Mouse (Mus musculus) retina, postnatal 1 day (tissue): ENCODE measurements around the gene 1700123K08Rik.
"Not testable (repeated sequence)": the region's sequence is repeated elsewhere in the genome, so short reads cannot be mapped to it uniquely, and the experiment has no call there.

Source experiments
- DNase-seq: peaks from one replicate; pipeline ENCODE4 v3.0.0-alpha.2; 2012

The 1700123K08Rik gene

DNA sequence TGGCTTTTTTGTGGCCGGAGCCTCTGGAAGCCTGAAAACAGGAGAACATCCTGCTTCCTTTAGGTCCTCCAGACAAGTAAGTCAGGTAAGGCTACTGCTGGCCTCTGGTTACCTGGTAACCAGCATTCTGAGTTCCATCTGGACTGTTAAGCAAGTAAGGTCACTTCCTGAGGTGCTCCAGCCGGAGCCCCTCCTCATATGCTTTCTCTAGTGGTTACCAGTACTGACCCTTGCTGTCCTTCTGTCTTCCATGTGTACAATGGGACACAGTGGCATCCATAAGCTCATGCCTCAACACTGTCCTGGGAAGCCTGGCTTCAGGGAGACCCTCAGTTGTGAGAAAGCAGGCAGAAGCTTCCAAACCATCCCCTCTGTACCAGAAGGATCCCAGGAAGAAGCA is at the start of gene 1700123K08Rik:
Gene 1700123K08Rik (minus strand): TSS at position 101 of the 400 bp plus-strand sequence.
- DNase-seq: not testable (repeated sequence)

DNA sequence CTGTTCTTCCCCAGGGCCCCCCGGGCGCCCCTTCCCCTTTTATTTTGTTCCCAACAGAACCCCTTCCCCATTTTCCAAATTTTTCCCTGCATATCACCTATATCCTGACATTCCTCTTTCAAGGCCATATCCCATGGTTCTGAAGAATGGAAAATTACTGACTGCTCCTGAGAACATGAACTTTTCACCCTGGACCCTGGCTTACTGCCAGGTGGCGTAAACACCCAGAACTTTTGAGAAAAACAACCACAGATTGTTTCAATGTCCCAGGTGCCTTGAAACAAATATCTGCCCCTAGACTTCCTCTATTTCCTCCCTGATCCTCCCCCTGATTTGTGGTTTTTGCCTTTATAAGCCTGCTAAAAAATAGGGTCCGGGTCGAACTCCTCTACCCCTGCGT is 22.9 kb upstream of the 1700123K08Rik start:
- DNase-seq: no peak

GRCm38 (mm10) chr5:138571623-138572022 is 7.1 kb upstream of the 1700123K08Rik start:
- peak; percentile 17 for DNase-seq

GRCm38 (mm10) chr5:138552718-138553117 is 11.8 kb downstream of the 1700123K08Rik start:
- DNase-seq: peak; percentile 23

DNA sequence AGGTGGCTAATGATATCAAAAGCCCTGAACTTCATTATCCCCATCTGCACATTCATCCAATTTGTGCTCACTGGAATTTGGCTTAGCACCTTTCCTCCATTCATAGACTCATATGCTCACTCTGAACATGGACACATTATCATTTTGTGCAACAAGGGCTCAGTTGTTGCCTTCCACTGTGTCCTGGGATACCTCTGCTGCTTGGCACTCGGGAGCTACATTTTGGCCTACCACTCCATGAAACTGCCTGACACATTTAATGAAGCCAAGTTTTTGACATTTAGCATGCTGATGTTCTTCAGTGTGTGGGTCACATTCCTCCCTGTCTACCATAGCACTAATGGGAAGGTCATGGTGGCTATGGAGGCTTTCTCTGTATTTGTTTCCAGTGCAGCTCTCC is 32.0 kb downstream of the 1700123K08Rik start:
- no peak for DNase-seq
